Mouse (Mus musculus): ENCODE data around the gene Gm15517. TPM values are rescaled to one million over a fixed set of nuclear protein-coding genes. Genes with fewer than 3 reads are reported as not detected.

Gene Gm15517
- total and polyA plus RNA-seq, 3 experiments, result not detected

DNA sequence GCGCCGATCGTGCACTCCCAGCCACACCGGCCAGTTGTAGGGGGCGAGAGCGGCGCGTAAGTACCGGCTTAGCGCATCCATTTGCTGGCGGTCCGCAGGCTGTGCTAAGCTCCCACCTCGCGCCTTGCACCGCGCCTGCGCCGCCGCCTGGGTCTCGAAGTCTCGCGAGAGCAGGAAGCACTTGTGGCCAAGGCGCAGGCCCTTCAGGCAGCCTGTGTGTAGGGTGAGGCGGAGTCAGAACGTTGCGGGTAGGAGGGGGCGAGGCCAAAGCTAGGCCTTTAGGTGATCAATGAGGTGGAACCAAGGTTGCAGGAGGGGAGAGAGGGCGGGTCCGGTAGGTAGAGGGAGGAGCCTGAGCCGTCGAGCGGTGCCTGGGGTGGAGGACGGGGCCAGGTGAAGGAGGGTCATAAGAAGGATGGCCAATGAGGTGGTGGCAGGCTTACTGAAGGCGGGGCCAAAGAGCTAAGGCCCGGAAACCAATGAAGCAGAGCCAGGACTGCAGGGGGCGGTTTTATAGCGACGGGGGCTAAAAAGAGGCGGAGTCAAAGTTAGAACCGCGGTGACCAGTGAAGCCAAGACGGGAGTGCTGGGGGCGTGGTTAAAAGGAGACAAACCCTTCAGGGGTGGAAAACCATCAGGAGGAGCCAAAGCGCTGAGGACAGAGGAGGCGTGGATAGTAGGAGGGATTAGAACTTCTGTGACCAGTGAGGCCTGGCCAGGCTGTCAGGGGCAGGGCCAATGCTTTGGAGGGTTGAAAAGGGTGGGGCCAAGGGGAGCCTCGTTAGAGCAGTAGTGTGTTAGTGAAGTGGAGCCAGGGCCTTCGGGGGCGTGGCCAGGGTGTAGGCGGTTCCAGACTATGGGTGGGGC, 43.8 kb downstream of the Gm15517 start:
- peak overlapping the region; percentile 74 for H3K27ac ChIP-seq (ENCODE audit: insufficient read depth, low read depth)
- no peaks in the 10 kb centered on the region for H3K79me2 ChIP-seq (replicated peaks; ENCODE audit: control insufficient read depth, extremely low read depth, insufficient read depth, poor library complexity, severe bottlenecking)
- H3K4me3 ChIP-seq (replicated peaks in 1 of 3; ENCODE audit: low read depth in 2 of 3, low read length in 2 of 3, poor library complexity in 1 of 3), result peak overlapping the region; percentile 70 to 86 (median 81)
- dilution Hi-C loops (cut with MboI; ENCODE audit: extremely low pct_ligation_motif_present, extremely low pct_unique_long_range_greater_than_20kb, low sequenced_read_pairs), result no loop called here
- H3K9me3 ChIP-seq (replicated peaks; ENCODE audit: low read length), result no peaks in the 10 kb centered on the region
- in situ Hi-C loops (cut with MboI; ENCODE audit: low pct_ligation_motif_present, low pct_unique_long_range_greater_than_20kb, low sequenced_read_pairs), result no loop called here
- peak; percentile 100 for DNase-seq (ENCODE audit: extremely low read depth)
- H3K27me3 ChIP-seq (replicated peaks), result peaks cover 38% of the 10 kb centered on the region
- H3K4me1 ChIP-seq (ENCODE audit: control insufficient read depth in 1 of 2, insufficient read depth in 2 of 2), result peaks cover 9 to 29% of the 10 kb centered on the region in 2 experiments
- peak overlapping the region; percentile 93 for H3K9ac ChIP-seq (ENCODE audit: insufficient read depth, low read depth)
- H3K4me2 ChIP-seq (ENCODE audit: insufficient read depth, low read depth, poor library complexity, severe bottlenecking), result peak overlapping the region; percentile 39
- TF ChIP-seq ETS1 (conservative IDR thresholded peaks at IDR 0.05; ENCODE audit: low read depth, low read length), result no peak
- TF ChIP-seq MAX (IDR thresholded peaks at IDR 0.05; ENCODE audit: low read length), result 0 out of 2 replicates have a peak, but pooled peaks have one; percentile 47
- peak; percentile 97 for TF ChIP-seq POLR2A (IDR thresholded peaks at IDR 0.05; ENCODE audit: low read depth, low read length)
- no peak for TF ChIP-seq MAZ (IDR thresholded peaks at IDR 0.05; ENCODE audit: low read depth, low read length)
- TF ChIP-seq NELFE (IDR thresholded peaks at IDR 0.05; ENCODE audit: low read depth, low read length), result peak; percentile 97
- TF ChIP-seq MXI1 (IDR thresholded peaks at IDR 0.05; ENCODE audit: low read depth, low read length), result no peak
- no peak for TF ChIP-seq EP300 (IDR thresholded peaks at IDR 0.05; ENCODE audit: low read length)
- TF ChIP-seq KAT2A (IDR thresholded peaks at IDR 0.05; ENCODE audit: insufficient replicate concordance, low read length), result peak; percentile 67; the same call in 1 of the 2 replicates
- TF ChIP-seq MAFK (IDR thresholded peaks at IDR 0.05; ENCODE audit: insufficient replicate concordance, low read length), result no peak
- no peak for TF ChIP-seq CHD1 (IDR thresholded peaks at IDR 0.05; ENCODE audit: low read depth, low read length)
- TF ChIP-seq HCFC1 (IDR thresholded peaks at IDR 0.05; ENCODE audit: low read depth, low read length), result peak; percentile 71
- no peak for TF ChIP-seq PAX5 (IDR thresholded peaks at IDR 0.05; ENCODE audit: low read length)
- 0 out of 2 replicates have a peak, but pooled peaks have one; percentile 61 for TF ChIP-seq MEF2A (IDR thresholded peaks at IDR 0.05; ENCODE audit: borderline replicate concordance, low read depth, low read length)
- TF ChIP-seq JUND (conservative IDR thresholded peaks at IDR 0.05; ENCODE audit: low read depth, low read length), result no peak
- TF ChIP-seq SIN3A (IDR thresholded peaks at IDR 0.05; ENCODE audit: low read length), result no peak; the same call in none of the 2 replicates
- no peak for TF ChIP-seq USF2 (conservative IDR thresholded peaks at IDR 0.05; ENCODE audit: low read depth, low read length)
- TF ChIP-seq CTCF (conservative IDR thresholded peaks at IDR 0.05 in 1 of 2, IDR thresholded peaks at IDR 0.05 in 1 of 2; ENCODE audit: low read depth in 2 of 2, low read length in 2 of 2), result no peak
- no peak for TF ChIP-seq USF1 (IDR thresholded peaks at IDR 0.05; ENCODE audit: low read depth, low read length)
- TF ChIP-seq GABPA (IDR thresholded peaks at IDR 0.05; ENCODE audit: insufficient replicate concordance, low read depth, low read length), result no peak
- peak; percentile 94 for TF ChIP-seq ZMIZ1 (IDR thresholded peaks at IDR 0.05; ENCODE audit: low read depth, low read length)
- TF ChIP-seq BHLHE40 (IDR thresholded peaks at IDR 0.05; ENCODE audit: low read depth, low read length), result no peak
- TF ChIP-seq CHD2 (IDR thresholded peaks at IDR 0.05; ENCODE audit: low read length), result peak; percentile 99
- peak; percentile 88 for TF ChIP-seq TBP (conservative IDR thresholded peaks at IDR 0.05; ENCODE audit: low read depth, low read length)
- TF ChIP-seq IRF4 (IDR thresholded peaks at IDR 0.05; ENCODE audit: low read depth, low read length), result 0 out of 2 replicates have a peak, but pooled peaks have one; percentile 20
- peak; percentile 34; the same call in 1 of the 2 replicates for TF ChIP-seq ELF1 (IDR thresholded peaks at IDR 0.05; ENCODE audit: low read depth, low read length)
- no peak for TF ChIP-seq JUN (IDR thresholded peaks at IDR 0.05; ENCODE audit: insufficient read depth, low read depth, low read length)
- TF ChIP-seq RCOR1 (conservative IDR thresholded peaks at IDR 0.05; ENCODE audit: low read depth, low read length), result no peak
- peak; percentile 95 for TF ChIP-seq NRF1 (IDR thresholded peaks at IDR 0.05; ENCODE audit: low read depth, low read length)
- TF ChIP-seq ZNF384 (IDR thresholded peaks at IDR 0.05; ENCODE audit: low read depth, low read length), result no peak
- TF ChIP-seq POLR2AphosphoS2 (IDR thresholded peaks at IDR 0.05; ENCODE audit: low read depth, low read length), result peak; percentile 93
- TF ChIP-seq ZKSCAN1 (IDR thresholded peaks at IDR 0.05; ENCODE audit: borderline replicate concordance, low read depth, low read length), result no peak
- peak; percentile 97 for TF ChIP-seq TCF12 (IDR thresholded peaks at IDR 0.05; ENCODE audit: low read depth, low read length)
- TF ChIP-seq RAD21 (IDR thresholded peaks at IDR 0.05; ENCODE audit: low read depth, low read length), result no peak
- no peak for TF ChIP-seq MYC (IDR thresholded peaks at IDR 0.05; ENCODE audit: low read depth, low read length)
- no peak for TF ChIP-seq E2F4 (IDR thresholded peaks at IDR 0.05; ENCODE audit: insufficient replicate concordance, low read depth, low read length)
- TF ChIP-seq UBTF (IDR thresholded peaks at IDR 0.05; ENCODE audit: low read depth, low read length), result no peak
- TF ChIP-seq ZC3H11A (IDR thresholded peaks at IDR 0.05; ENCODE audit: low read depth, low read length), result no peak
- no peak for TF ChIP-seq SMC3 (IDR thresholded peaks at IDR 0.05; ENCODE audit: low read depth, low read length)
- H3K36me3 ChIP-seq (replicated peaks in 1 of 2; ENCODE audit: control insufficient read depth in 1 of 2, insufficient read depth in 1 of 2, low read length in 1 of 2), result peaks cover 0 to 5% of the 10 kb centered on the region in 2 experiments

All from CH12.LX (cell line).